Mouse (Mus musculus) cerebellum, postnatal 4 days (tissue): ENCODE results near the gene Cpsf2.

Experiments
- DNase-seq, 2 experiments: peaks; one replicate each; pipeline ENCODE4 v3.0.0; 2022; ENCODE audit warnings: low spot score in 2 of 2, mixed read lengths in 1 of 2

Cpsf2 gene

DNA sequence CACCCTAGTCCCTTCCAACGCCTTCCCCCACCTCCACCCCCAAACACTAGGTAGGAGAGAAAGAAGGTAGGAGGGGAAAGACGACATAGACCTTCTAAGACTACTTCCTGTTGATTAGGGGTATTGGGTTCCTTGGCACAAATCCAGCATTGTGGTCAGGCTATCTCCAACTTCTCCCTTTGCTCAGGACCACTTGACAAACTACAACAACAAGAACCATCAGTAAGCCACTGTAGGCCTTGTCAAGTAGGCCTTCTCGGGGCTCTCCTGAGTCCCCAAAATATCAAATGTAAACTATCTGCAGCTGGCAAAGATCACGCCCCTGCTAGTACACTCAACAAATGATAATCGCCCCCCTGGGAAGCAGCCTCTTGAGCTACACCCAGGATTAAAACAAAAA is 4.5 kb downstream of the Cpsf2 start:
- DNase-seq, result no peak

DNA sequence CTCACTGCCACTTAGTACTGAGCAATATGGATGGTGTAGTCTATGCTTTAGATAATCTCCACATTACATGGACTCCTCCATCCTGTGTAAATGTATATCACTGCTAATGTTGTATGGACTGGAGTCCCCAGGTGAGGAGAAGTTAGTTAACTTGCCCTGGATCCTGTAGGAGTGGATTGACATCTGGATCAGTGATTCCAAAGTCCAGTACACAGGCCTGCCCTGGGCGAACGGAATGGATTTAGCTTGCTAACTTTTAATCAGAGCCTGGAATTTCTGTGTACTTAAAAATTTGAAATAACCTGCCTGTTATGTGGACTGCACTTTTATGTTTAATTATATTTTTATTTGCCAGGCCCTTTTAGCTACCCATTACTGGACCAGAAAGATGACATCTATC is 5.8 kb downstream of the Cpsf2 start:
- DNase-seq, result no peak

DNA sequence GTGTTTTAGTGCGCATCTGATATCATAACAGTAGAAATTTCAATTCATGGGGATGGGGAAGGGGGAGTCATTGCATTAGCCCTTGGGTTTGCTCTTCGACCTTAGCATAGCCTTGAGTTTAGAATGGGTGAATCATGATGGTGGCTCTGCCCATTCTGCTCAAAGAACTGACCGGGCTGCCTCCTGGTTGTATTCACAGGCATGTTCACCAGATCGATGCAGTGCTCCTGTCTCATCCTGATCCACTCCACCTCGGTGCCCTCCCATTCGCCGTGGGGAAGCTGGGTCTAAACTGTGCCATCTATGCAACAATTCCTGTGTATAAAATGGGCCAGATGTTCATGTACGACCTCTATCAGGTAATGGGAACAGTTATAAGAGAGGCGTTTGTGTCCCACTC is 7.2 kb downstream of the Cpsf2 start:
- no peak for DNase-seq

DNA sequence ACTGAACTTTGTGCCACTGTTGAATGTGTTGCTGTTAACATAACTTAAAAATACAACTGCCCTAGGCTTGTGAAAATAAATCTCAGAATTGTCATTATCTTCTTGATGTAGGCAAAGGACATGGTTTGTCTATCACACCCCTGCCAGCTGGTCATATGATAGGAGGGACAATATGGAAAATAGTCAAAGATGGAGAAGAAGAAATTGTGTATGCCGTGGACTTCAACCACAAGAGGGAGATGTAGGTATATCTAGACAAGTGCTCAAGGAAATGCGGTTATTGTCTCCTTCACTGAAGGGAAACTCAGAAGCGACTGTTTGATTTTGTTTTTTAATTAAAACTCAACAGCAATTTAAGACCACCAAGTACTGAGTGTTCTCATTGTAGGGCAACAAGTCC is 9.3 kb downstream of the Cpsf2 start:
- no peak for DNase-seq

DNA sequence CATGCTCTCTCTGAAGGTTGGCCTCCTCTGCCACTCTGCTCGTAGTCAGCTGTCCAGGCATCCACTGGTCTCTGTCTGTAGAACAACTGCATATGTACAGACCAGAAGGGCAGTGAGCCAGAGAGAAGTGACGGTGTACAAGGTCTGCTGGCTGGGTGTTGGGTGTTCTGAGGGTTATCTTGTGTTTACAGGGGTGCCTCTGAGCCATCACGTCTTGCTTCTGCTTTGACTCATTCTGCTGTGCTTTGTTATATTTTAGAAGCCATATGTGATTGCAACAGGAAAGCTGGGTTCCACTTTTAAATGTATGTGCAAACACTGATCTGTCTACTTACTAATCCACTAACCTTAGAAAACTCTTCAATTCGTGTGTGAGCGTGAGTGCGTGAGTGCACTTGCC is 11.9 kb downstream of the Cpsf2 start:
- DNase-seq, result no peak

DNA sequence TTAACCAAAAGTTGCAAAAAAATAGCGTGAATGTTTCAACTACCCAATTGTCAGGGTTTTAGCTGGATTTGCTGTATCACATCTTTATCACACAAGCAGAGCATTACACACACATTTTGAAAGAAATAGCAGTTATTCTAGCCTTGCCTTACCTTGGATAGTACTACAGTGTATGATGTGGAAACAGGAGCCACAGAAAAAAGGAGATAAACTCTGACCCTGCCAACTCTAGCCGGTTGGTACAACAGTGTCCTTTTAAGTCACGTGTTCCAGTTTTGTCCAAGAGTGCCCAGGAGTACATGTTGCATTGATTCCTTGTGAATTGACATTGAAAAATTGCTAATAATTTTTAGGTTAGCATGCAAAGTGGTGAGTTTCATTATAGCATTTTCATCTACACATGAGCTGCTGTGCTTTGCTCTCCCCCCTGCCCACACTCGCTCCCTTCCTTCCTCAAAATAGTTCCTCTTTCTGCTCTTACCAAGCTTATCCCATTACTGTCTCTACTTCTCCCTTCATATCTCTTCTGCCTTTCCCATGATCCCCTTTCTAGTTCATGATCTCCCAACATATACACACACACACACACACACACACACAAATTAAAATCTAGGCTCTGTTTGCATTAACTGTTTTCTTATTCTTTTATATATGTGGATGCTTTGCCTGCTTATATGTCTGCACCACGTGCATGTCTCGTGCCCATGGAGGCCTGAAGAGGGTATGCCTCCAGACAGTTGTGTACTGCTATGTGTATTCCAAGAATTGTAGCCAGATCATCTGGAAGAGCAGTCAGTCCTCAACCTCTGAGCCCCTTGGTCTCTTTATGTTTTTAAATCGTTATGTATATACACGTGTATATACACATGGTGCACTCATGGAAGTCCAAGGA is 19.0 kb downstream of the Cpsf2 start:
- no peak for DNase-seq

DNA sequence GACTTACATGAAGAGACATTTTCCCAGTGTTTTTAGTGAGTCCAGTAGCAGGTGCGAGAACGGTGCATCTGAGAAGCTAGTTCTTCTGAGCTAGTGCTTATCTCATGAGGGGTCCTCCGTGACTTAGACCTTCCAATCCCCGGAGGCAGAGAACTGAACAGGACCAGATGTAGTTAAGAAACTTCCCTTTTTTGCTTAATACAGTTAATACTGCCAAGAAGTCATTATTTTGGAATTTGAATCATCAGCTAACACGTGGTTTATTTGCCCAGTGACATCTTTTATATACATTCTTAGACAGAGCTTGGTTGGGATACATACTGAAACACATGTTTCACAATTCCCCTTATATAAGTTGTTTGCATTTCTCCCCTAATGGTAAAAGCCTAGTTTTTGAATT is 23.1 kb downstream of the Cpsf2 start:
- DNase-seq, result no peak

DNA sequence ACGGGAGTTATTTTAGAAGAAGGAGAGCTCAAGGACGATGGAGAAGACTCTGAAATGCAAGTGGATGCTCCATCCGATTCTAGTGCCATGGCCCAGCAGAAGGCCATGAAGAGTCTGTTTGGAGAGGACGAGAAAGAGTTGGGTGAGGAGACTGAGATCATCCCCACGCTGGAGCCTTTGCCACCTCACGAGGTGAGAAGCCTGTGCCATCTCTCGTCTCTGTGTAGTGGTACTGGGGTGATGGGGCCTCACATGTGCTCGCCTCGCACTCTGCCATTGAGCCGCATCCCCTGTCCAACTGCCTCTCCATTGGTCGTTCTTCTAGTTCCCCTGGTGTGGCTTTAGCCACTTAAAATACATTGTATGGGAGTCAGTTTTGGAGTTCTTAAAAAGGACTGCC is 25.0 kb downstream of the Cpsf2 start:
- DNase-seq, result no peak

DNA sequence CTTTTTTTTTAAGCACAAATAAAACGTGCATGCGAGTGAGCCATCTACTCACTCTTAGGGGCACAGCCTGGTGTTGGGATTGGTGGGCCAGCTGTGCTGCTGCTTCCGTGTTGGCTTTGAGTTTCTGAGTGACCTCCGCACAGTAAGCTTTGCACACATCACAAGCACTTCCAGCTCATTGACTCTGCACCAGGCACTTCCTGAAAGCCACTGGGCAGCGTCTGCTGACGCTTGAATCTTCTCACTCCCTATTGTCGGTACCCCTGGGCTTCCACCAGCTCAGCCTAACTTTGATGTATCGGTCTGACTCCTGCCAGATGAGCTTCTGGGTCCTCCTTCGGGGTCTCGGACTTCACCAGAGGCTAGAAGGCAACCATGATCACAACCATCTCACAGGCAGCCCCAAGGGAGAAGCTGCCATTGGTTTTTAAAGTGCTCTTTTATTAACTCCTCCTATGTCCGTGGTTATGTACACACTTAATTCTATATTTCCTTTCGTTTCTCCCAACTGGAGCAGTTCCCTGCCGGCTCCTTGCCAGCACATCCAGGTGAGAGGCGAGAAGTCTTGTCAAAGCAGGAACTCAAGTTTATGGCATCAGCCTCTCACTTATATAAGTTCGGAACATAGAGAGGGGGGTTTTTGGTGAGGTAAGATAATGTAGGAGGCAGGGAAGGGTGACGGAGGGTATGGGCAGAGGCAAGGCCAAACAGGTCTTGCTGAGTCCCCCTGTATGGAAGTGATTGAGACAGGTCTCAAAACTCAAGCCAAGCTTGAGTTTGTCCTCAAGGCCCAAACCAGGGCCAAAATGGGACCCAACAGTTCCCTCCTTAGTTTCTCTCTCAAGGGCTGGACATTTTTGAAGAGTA is 32.6 kb downstream of the Cpsf2 start:
- DNase-seq, result no peak

DNA sequence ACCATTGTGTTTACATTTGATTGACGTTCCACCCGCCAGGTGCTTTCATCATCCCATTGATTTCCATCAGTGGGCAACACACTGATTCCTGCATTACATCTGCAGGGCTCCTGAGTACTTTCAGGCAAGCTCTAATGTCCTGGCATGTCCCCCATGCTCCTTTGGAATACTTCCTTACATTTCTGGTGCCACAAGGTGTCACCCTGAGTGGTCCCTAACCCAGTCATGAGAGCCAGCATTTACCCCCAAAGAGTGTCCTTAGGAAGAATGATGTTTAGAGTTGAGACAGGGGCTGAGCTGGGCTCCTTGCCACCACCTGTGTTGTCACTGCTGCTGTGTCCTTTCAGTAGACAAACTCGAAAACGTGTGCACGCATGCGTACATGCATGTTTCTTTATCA is 33.8 kb downstream of the Cpsf2 start:
- no peak for DNase-seq

DNA sequence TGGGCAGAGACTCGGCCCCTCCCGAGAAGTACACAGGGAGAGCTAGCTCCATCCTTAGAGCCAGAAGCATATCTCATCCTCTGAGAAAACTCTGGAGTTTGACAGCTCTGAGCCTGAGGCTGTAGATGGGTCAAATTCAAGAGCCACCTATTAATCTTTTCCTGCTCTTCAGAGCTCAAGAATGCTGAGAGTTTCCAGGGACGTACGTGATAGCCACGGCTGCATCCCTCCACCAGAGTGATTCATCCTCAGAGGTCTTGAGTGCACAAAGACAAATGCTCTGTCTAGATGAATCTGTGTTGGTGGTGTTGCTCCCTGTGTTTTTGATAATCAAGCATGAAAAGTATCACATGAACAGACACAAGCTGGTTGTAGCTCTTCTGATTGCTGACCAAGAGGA is 38.6 kb downstream of the Cpsf2 start:
- DNase-seq, result no peak

DNA sequence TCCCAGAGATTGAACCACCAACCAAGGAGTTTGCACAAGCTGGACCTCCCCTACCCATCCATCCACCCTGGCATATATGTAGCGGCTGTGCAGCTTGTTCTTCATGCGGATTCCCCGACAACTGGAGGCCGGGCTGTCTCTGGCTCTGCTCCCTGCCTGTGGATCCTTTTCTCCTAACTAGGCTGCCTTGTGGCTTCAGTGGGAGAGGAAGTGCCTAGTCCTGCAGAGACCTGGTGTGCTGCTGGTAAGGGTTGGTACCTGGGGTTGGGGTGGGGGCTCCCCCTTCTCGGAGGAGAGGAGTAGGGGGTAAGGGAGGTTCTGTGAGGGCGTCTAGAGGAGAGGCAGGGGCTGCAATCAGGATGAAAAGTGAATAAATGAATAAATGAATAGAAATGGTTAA is 39.3 kb downstream of the Cpsf2 start:
- no peak for DNase-seq

DNA sequence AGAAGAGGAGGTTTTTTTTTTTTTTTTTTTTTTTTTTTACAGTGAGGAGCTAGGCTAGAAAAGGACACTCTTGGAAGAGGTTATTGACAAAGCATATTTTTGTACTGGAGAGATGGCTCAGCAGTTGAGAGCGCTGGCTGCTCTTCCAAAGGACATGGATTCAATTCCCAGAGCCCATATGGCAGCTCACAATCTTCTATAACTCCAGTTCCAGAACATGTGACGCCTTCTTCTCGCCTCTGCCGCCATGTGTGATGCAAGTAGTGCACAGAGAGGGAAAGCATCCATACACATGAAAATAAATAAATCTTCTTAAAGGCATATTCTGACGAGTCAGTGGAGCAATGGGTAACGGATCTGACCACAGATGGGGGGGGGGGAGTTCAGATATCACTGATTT is 46.1 kb downstream of the Cpsf2 start:
- DNase-seq, result no peak

DNA sequence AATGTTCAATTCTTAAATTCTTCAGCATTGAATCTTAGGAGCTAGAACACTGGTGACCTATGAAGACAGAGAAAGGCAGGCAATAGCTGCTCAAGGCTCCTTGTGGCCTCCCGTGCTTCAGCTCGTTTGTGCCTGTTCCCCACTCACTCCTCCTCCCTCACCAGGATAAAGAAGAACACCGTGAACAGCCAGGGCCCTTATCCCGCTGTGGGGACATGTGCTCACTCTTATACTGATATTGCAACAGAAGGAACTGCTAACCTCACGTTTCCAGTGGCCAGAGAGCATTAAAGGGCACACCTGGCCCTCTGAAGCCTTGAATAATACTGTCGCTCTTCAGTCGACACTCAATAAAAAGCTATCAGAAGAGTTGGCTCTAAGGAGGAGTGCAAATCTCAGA is 53.4 kb downstream of the Cpsf2 start:
- DNase-seq, result no peak

DNA sequence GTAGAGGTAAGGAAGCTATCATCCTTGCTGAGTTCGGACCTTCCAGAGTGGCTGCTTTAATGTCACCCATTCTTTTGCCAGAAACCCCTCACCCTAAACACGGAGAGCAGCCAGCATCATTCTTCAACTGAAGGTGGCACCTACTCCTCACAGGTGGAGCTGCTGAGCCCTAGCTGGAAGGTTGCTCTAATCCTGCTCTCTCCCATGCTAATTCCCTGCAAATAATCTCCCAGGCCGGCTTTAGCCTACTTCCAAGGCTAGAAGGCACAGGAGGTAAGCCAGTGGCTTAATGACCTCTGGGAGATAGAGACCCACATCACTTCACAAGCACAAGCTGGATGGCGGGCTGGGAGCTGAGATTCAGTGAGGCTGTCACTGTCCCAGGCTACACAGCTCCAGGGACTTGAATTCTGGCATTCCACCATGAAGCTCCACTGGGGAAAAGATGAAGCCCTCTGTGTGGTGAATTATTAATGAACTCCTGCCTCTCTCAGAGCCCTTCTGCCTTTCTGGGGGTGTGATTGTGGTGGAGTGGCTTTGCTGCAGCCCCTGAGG is 54.2 kb downstream of the Cpsf2 start:
- peak in 1 of 2 experiments; percentile 8 for DNase-seq

DNA sequence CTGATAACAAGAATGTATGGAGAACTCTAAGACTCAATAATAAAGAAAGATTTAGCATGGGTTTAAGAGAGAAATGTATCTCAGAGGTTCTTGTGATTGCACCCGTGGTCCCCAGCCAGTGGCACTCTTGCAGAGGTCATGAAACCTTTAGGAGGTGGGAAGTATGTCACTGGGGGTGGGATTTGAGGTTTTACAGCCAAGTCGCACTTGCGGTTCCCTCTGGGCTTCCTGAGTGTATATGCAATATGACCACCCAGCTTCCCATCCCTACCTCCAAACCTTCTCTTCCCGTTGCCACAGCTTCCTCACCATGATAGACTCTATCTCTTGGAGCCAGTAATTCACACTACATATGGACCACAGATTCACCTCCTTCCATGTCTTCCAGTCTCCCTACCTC is 59.1 kb downstream of the Cpsf2 start:
- DNase-seq, result no peak

DNA sequence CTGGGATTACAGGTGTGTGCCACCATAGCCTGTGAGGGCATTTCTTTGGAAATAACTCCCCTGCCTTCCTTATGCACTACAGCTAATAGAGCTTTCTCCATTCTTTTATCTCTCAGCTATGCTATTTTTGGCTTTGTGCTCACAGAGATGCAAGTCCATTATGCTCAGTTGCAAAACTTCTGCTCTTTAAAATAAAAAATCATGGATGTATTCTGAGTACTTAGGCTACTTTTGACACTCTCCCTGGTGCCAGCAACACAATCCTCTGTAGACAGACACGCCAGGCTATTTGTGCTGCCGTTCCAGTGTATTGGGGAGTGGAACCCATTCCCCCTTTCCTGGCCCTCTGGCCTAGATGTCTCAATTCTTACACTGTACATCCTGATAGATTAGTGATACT is 64.1 kb downstream of the Cpsf2 start:
- no peak for DNase-seq

DNA sequence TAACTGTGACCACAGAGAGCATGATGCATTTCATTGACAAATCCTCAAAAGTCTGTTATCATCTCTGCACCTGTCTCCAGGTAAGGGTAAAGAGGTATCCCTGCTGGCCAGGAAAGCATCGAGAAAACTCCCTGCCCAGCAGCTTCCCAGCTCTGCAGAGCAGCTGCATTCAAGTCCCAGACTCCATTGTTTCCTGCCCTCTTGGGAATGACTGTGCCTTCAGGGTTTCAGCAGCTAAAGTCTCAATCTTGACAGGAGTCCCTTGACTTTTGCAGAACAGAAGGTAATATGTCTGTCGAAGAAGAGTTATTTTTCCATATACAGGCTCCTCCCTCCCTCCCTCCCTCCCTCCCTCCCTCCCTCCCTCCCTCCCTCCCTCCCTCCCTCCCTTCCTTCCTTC is 65.9 kb downstream of the Cpsf2 start:
- DNase-seq, result no peak

DNA sequence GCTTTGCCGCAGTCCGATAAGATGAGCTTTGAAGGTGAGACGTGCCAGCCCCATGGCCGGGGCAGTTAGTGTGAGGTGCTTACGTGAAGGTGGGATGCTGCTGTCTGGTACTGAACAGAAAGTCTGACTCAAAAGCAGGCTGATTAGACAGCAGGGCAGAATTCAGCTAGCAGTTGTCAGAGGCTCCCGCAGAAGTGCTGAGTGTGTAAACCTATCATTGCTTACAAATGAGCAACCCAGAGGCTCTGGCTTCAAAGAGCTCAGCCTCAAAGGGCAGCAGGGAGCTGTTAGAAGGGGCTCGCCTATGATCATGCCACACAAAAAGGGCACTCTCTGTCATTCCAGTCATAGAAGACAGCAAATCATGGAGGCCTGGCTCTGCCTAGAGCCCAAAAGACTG is 66.5 kb downstream of the Cpsf2 start:
- DNase-seq, result no peak

DNA sequence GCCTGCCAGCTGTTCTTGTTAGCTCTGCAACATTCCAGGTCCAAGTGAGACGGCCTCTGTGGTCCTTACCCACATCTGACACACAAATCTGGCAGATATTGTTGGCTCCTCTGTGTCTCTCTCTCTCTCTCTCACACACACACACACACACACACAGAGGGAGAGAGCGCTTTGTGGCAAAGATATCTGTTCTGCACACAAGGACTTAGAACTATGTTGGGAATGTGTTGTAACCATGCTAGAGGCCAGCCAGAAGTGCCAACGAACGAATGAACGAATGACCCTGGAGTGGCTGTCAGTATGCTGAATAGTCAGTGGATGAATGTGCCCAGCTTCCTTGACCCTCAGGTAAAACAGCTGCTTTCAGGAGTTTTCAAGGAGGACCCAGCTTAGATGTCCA is 68.1 kb downstream of the Cpsf2 start:
- no peak for DNase-seq

DNA sequence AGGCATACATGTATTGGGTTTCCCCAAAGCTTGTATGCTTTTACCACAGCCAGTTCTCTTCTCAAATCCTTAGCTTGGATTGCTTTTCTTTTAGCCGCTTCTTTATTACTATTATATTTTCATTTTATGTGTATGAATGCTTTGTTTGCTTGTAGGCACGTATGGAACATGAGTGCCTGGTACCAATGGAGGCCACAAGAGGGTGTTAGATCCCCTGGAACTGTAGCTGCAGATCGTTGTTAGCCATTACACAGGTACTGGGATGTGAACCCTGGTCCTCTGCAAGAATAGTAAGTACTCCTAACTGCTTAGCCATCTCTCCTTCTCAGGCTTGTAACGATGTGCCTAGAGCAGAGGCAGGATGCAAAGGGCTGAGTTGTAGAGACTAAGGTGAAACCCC is 78.4 kb downstream of the Cpsf2 start:
- DNase-seq, result no peak

DNA sequence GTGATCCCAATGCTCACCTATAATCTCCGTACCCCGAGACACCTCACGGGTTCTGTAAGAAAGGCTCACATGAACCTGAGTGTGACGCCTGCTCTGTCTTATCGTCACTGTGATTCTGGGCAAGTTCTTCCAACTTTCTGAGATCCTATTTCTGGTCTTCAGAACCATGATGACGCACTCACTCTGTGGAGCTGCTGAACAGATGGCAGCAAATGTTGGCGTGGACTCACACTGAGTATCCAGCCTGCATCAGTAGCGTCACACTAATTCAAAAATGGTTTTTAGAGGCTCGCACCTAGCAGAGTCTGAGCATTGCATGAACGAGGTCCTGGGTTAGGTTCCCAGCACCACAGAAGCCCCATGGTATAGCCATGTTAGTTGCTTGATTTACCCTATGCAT is 80.0 kb downstream of the Cpsf2 start:
- DNase-seq, result no peak
